In genomic region chr2:8690846-8691643, GRCm38 (mm10) we compare ENCODE assay signal across 23 mouse cellular contexts.
DNase-seq lines count a peak whose midpoint lies in the region; ATAC-seq and TF ChIP-seq lines count a peak whose summit lies in the region.
"Had no signal": no experiment of that assay in that cellular context is flagged by ENCODE, and none has a peak within 500 bp of the region (broad histone marks: within the 10 kb centered on the region; RNA-seq: fewer than 3 reads in every experiment).

No protein-coding gene starts in this region.

- no peak overlapping the region for H3K27ac ChIP-seq in hindbrain, embryonic 11.5 days (ENCODE audit: low read depth, low read length)
- no peak overlapping the region for H3K27ac ChIP-seq in hindbrain, postnatal 0 days
- peak overlapping the region; percentile 54; the same call in 1 of the 2 replicates for H3K27ac ChIP-seq in midbrain, embryonic 12.5 days (replicated peaks)
- no peak overlapping the region for H3K27ac ChIP-seq in midbrain, embryonic 10.5 days (replicated peaks)
- H3K27ac ChIP-seq: forebrain, embryonic 12.5 days; gastrocnemius, adult 2 months; layer of hippocampus, adult 2 months; limb, embryonic 13.5 days; liver, embryonic 13.5 days; neural tube, embryonic 12.5 days had no signal

- H3K9ac ChIP-seq in hindbrain, embryonic 11.5 days (ENCODE audit: low read depth, low read length): no peak overlapping the region
- H3K9ac ChIP-seq in hindbrain, postnatal 0 days (replicated peaks; ENCODE audit: low read length): no peak overlapping the region
- H3K9ac ChIP-seq in midbrain, embryonic 12.5 days (replicated peaks): no peak overlapping the region
- H3K9ac ChIP-seq: forebrain, embryonic 12.5 days; heart, embryonic 12.5 days; limb, embryonic 13.5 days; liver, embryonic 13.5 days; neural tube, embryonic 12.5 days had no signal

- H3K27me3 ChIP-seq in hindbrain, embryonic 11.5 days (ENCODE audit: control insufficient read depth, insufficient read depth, low read length): no peaks in the 10 kb centered on the region
- H3K27me3 ChIP-seq in hindbrain, postnatal 0 days (ENCODE audit: insufficient read depth, low read length): no peaks in the 10 kb centered on the region
- H3K27me3 ChIP-seq in midbrain, embryonic 12.5 days: no peaks in the 10 kb centered on the region
- no peaks in the 10 kb centered on the region for H3K27me3 ChIP-seq in midbrain, embryonic 10.5 days (ENCODE audit: low read depth, poor library complexity, severe bottlenecking)
- no peaks in the 10 kb centered on the region for H3K27me3 ChIP-seq in myocyte (ENCODE audit: control insufficient read depth, insufficient read depth, insufficient read length)
- H3K27me3 ChIP-seq: forebrain, embryonic 12.5 days; heart, embryonic 12.5 days; limb, embryonic 13.5 days; liver, embryonic 13.5 days; neural tube, embryonic 12.5 days had no signal

- TF ChIP-seq CTCF in hindbrain, postnatal 0 days (IDR thresholded peaks at IDR 0.05; ENCODE audit: low read depth): no peak

- no peak for TF ChIP-seq POLR2A in myocyte (IDR thresholded peaks at IDR 0.05; ENCODE audit: insufficient read length, low read depth)

- no peaks in the 10 kb centered on the region for H3K36me3 ChIP-seq in hindbrain, embryonic 11.5 days (ENCODE audit: control insufficient read depth, insufficient read depth, low read length)
- no peaks in the 10 kb centered on the region for H3K36me3 ChIP-seq in hindbrain, postnatal 0 days (ENCODE audit: insufficient read depth, low read length)
- H3K36me3 ChIP-seq in midbrain, embryonic 12.5 days: no peaks in the 10 kb centered on the region
- H3K36me3 ChIP-seq in midbrain, embryonic 10.5 days: no peaks in the 10 kb centered on the region
- H3K36me3 ChIP-seq in myocyte (ENCODE audit: control insufficient read depth, insufficient read depth): no peaks in the 10 kb centered on the region
- H3K36me3 ChIP-seq: forebrain, embryonic 12.5 days; heart, embryonic 12.5 days; limb, embryonic 13.5 days; liver, embryonic 13.5 days; neural tube, embryonic 12.5 days had no signal

- no peak overlapping the region for H3ac ChIP-seq in myocyte (ENCODE audit: control insufficient read depth, insufficient read length)

- DNase-seq in hindbrain, embryonic 11.5 days (ENCODE audit: low spot score): peak; percentile 20
- DNase-seq in hindbrain, postnatal 0 days (ENCODE audit: low spot score): no peak
- no peak for DNase-seq in midbrain, embryonic 10.5 days (ENCODE audit: low spot score)
- DNase-seq in urinary bladder, adult 2 months (ENCODE audit: low spot score): no peak
- DNase-seq: B cell, adult 2 months; cerebellum, adult 9-11 months; gastrocnemius, adult 2 months; heart, adult 11 months; heart, postnatal 14 days; kidney, adult 18-20 months; kidney, postnatal 10 days; layer of hippocampus, postnatal 36 days; liver, embryonic 13.5 days; lung, postnatal 10 days; spleen, adult 18-20 months had no signal

- H3K4me1 ChIP-seq in hindbrain, embryonic 11.5 days (replicated peaks; ENCODE audit: control insufficient read depth, insufficient read depth, low read length): no peaks in the 10 kb centered on the region
- H3K4me1 ChIP-seq in hindbrain, postnatal 0 days (ENCODE audit: insufficient read depth, low read length): no peaks in the 10 kb centered on the region
- no peaks in the 10 kb centered on the region; the same call in 1 of the 2 replicates for H3K4me1 ChIP-seq in midbrain, embryonic 12.5 days
- no peaks in the 10 kb centered on the region; the same call in 1 of the 2 replicates for H3K4me1 ChIP-seq in midbrain, embryonic 10.5 days
- H3K4me1 ChIP-seq: forebrain, embryonic 12.5 days; heart, embryonic 12.5 days; limb, embryonic 13.5 days; liver, embryonic 13.5 days; neural tube, embryonic 12.5 days had no signal

- peak; percentile 83 for ATAC-seq in hindbrain, embryonic 11.5 days (ENCODE audit: low FRiP score)
- ATAC-seq in hindbrain, postnatal 0 days: no peak
- ATAC-seq in midbrain, embryonic 12.5 days (ENCODE audit: low FRiP score, low read depth): peak; percentile 87
- peak; percentile 65 for ATAC-seq in common myeloid progenitor, adult 5-6 weeks (replicated peaks; ENCODE audit: low read depth, poor library complexity, severe bottlenecking)

- no peaks in the 10 kb centered on the region for H3K79me2 ChIP-seq in myocyte (ENCODE audit: control insufficient read depth, insufficient read depth)

- no peaks in the 10 kb centered on the region for H3K9me3 ChIP-seq in hindbrain, embryonic 11.5 days (ENCODE audit: control insufficient read depth, low read length)
- no peaks in the 10 kb centered on the region for H3K9me3 ChIP-seq in hindbrain, postnatal 0 days (ENCODE audit: low read length)
- H3K9me3 ChIP-seq in midbrain, embryonic 12.5 days: no peaks in the 10 kb centered on the region
- H3K9me3 ChIP-seq in midbrain, embryonic 10.5 days (replicated peaks): no peaks in the 10 kb centered on the region
- H3K9me3 ChIP-seq: forebrain, embryonic 12.5 days; heart, embryonic 12.5 days; limb, embryonic 13.5 days; liver, embryonic 13.5 days; neural tube, embryonic 12.5 days had no signal

- WGBS in hindbrain, embryonic 11.5 days: 51% methylated on average over 8 of the region's 8 CpGs
- WGBS in hindbrain, postnatal 0 days: 52% methylated on average over 8 of the region's 8 CpGs
- 39% methylated on average over 8 of the region's 8 CpGs for WGBS in midbrain, embryonic 12.5 days
- WGBS in midbrain, embryonic 10.5 days: 71% methylated on average over 8 of the region's 8 CpGs

- no peak overlapping the region for H3K4me3 ChIP-seq in hindbrain, embryonic 11.5 days (ENCODE audit: low read depth, low read length)
- H3K4me3 ChIP-seq in hindbrain, postnatal 0 days (ENCODE audit: low read length): no peak overlapping the region
- H3K4me3 ChIP-seq in midbrain, embryonic 12.5 days: no peak overlapping the region
- no peak overlapping the region for H3K4me3 ChIP-seq in midbrain, embryonic 10.5 days
- no peak overlapping the region for H3K4me3 ChIP-seq in myocyte
- H3K4me3 ChIP-seq: forebrain, embryonic 12.5 days; gastrocnemius, adult 2 months; heart, embryonic 12.5 days; layer of hippocampus, adult 2 months; limb, embryonic 13.5 days; liver, embryonic 13.5 days; neural tube, embryonic 12.5 days had no signal

- H3K4me2 ChIP-seq in hindbrain, embryonic 11.5 days (replicated peaks; ENCODE audit: low read depth, low read length): no peak overlapping the region
- H3K4me2 ChIP-seq in hindbrain, postnatal 0 days (ENCODE audit: low read depth, low read length): no peak overlapping the region
- no peak overlapping the region for H3K4me2 ChIP-seq in midbrain, embryonic 12.5 days (replicated peaks)
- H3K4me2 ChIP-seq in myocyte (ENCODE audit: low read depth): no peak overlapping the region
- H3K4me2 ChIP-seq: forebrain, embryonic 12.5 days; heart, embryonic 12.5 days; limb, embryonic 13.5 days; liver, embryonic 13.5 days; neural tube, embryonic 12.5 days had no signal

TF ChIP-seq in myocyte, 11 proteins besides CTCF, POLR2A, EP300 and RAD21:
- TF ChIP-seq CEBPB (IDR thresholded peaks at IDR 0.05; ENCODE audit: insufficient read depth, poor library complexity, severe bottlenecking) (0 out of 2 replicates have a peak, but pooled peaks have one; percentile 6), E2F4 (IDR thresholded peaks at IDR 0.05; ENCODE audit: insufficient read depth) (no peak)
